Mouse (Mus musculus) adrenal gland, postnatal 25 days (tissue): ENCODE data around the gene Timm10. TPM values are rescaled to one million over a fixed set of nuclear protein-coding genes. Genes with fewer than 3 reads are reported as not detected.
A peak's percentile ranks its signal among the peaks of the same experiment; 100 is the strongest.

Experiments used
- DNase-seq: peaks from one replicate; pipeline ENCODE4 v3.0.0; 2021; ENCODE audit warnings: mixed read lengths
- total RNA-seq: library from RNA; stranded (reverse); gene quantifications from 2 replicates; pipeline ENCODE4 v1.2.3, GENCODE M21; 2021

Timm10 gene
- total RNA-seq, 1 experiment from 2014 or later = 43.8 TPM

DNA sequence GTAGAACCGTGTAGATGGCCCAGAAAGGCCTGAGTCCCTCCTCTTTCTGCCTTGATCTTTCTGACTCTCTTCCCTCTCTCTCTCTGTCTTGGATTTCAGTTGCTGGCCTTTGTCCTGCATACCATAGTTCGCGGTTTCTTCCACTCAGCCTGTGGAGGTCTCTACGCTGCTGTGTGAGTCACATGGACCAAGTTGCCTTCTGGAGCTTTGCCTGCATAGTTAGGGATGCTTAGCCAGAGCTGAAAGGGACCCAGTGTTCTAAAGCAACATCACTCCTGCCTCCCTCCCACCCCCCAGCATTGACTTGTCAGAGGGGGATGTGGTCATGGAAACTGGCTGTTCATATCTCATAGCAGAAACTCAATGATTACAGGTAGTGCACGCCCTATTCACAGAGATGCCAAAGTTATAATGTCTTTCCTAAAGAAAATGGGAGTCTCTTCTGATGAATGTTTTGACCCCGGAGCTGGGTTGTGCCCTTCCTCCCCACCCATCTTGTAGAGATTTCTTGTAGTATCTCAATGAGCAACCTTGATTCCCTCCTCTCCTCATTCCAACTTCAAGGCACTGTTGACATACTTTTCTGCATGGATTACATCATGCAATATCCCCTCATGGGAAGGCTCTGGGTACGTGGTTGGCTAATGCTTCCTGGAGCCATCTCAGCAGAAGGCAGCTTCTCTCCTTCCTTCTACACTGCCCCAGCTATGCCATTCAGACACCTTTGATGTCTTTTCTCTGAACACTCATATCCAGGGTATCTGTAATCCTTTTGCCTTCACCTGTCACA is 33.4 kb downstream of the Timm10 start:
- DNase-seq = no peak

DNA sequence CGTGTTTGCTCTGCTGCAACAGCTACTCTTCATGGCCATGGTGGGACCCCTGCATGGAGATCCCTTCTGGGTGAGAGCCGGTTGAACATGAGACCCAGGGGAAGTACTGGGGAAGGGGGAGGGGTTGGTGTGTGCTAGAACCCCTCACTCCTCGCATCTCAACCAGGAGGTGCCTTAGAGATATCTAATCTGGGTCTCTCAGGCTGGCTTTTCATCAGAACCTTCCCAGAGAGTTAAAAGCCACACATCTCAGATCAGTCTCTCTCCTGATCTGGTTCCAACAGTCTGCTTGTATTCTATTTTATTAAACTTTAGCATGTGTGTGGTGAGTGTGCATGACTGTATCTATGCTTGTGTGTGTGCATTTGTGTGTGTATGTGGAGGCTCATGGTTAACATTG is 34.6 kb downstream of the Timm10 start:
- DNase-seq = no peak

DNA sequence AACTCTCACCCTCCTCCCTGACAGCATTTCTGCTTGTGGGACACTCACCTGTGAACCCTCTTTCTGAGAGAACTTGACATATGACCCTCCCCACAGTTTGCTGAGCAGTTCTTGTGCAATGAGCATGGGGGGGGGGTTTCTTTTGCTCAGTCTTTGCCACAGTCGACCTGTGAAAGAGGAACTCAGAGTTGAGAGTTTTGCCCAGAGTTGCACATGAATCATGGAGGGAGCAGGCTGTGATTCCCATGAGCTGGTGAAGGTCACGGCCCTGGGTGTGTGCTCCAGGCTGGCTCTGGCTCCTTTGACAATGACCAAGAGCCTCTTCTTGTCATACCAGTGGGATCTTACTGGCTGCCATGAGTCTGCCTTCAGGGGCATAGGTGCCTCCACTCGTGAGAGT is 35.4 kb downstream of the Timm10 start:
- peak; percentile 49 for DNase-seq

DNA sequence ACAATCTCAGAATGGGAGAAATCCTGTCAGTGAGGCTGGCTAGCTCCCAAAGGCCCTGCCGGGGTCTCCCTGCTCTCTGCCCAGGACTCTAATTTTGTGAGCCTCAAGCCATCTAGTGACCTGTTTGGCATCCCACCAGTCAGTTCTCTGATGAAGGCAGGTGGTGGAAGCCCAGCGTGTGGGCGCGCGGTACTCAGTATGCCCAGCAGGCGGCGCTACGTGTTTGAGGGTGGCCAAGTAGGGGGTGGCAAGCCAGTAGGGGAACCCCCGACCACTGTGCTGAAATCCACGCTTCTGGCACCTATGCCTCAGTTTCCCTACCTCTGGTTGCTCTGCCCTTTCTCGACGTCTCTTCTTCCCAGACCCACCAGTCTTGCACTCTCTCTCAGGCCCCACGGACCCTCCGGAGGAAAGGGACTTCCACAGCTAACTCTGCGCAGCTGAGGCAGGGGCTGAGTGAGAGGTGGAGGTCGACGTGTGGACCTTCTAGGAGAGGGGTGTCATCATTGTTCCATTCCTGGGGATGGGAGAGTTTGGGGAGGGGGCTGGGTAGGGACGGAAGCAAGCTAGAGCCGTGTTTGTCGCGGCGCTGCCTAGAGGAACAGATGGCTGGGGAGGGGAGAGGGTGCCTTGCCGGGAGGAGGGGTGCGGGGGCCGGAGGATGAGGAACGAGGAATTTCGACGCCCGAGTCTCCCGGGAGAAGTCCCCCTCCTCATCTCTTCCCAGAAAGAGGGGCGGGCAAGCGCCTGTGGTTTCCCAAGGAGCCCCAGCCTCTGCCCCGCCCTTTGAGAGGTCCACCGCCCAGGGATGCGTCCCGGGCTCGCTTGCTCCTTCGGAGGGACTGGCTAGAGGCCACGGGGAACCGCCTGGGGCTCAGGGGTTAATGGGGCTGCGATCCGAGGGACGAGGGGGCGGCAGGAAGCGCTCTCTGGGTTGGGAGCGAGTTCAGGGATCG is 39.1 kb downstream of the Timm10 start:
- DNase-seq = peak; percentile 53

DNA sequence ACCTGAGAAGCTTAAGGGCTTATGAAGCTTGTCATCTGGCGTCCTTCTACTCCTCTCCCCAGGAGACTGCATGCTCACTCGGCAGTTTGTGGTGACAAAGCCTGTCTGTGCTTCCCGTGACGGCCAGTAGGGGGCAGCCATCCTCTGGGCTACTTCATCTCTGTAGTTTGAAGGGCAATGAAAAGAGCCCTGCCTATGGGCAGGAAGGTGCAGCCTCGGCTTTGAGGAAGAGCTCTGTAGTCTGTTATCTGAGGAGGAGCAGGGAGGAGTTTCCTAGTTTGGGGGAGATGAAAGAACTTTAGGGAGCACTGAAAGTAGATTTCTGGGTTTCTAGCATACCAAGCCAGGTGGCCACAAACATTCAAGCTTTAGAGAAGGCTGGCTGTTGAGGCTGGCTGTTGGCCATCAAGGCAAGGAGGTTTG is 41.7 kb downstream of the Timm10 start:
- DNase-seq = peak; percentile 56

DNA sequence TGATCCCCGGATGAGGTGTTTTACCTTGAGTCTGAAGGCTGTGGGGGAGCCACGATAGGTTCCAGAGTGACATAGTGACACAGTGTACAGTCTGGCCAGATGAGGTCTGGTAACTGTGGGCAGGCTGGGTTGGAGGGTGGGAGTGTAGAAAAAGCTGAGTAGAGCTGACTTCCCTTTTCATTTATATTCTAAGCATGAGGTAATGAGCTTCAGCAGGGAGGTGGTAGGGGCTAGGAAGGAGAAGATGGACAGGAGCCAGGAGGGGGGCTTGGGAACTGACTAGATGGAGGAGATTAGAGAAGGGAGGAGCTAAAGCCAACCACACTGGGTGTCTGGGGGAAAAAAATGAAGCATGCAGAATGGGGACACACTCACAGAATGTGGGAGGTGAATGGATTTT is 42.2 kb downstream of the Timm10 start:
- no peak for DNase-seq

DNA sequence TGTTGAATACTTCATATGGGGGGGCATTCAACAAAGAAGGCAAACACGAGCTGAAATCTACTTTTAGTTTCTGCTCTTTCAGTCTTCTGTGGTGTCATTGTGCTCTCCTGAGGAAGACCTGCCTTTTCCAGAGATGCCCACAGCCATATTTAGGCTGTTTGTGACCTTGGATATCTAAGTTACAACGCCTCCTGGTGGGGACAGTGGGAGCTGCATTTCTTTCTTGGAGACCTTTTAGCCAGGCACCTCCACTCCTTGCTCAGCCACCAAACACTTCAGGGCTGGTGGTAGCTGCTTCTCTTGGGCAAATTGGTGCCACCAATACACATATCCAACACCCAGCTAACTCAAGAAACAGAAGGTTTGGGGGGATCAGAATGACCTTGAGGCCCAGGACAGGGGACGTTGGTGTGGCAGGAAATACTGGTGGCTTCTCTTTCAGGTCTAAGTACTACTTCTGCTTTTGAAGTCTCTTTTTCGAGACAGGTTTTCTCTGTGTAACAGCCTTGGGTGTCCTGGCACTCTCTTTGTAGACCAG is 43.9 kb downstream of the Timm10 start:
- DNase-seq = no peak

DNA sequence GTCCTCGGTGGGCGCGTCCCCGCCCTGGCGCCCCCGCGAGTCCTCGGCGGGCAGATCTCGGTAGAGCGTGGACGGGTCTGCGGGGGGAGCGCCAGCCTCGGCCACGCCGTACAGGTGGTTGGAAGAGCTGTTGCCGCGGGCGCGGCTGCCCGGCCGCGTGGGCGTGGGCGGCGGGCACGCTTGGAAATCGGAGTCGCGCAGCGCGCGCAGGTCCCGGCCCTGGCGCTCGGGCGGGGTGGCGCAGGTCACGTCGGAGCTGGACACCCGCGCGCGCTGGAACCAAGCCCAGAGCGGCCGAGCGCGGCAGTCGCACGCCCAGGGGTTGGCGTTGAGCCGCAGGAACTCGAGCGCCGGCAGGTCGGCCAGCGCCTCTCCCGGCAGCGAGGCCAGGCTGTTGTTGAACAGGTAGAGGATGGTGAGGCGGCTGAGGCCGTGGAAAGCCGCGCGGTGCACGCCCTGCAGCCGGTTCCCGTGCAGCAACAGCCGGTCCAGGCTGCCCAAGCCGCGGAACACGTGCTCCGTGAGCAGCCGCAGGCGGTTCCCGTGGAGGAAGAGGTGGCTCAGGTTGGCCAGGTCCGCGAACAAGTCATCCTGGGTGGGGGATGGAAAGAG is 45.4 kb downstream of the Timm10 start:
- DNase-seq = peak; percentile 78

DNA sequence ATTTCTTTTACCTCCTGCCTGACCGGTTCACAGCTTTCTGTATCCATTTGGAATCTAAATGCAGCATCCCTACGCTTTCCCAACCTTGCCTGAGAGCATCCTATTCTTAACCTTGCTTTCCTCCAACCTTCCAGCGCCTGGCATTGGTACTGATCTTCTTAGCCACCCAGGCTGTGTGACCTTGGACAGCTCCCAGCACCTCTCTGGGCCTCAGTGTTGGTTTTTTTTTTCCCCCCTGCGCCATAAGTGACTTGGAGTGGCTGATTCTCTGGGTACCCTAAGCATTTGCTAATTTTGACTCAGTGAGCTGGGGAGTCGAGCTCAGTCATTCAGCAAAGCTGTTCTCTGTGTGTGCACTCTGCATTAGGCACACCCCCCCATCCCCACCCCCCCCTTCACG is 49.0 kb downstream of the Timm10 start:
- no peak for DNase-seq

Other genes starting within 250 kb of the Timm10 start
- gene Ctnnd1, start 176.2 kb upstream of the Timm10 start, total RNA-seq = 130 and 154 TPM in 2 replicates
- gene Btbd18, start 167.9 kb upstream of the Timm10 start, total RNA-seq = 0.18 and 0.38 TPM in 2 replicates
- 36.4 and 54.0 TPM in 2 replicates for gene Selenoh, start 156.2 kb upstream of the Timm10 start, total RNA-seq
- gene Gm28635, start 149.0 kb upstream of the Timm10 start, total RNA-seq = not detected in 2 replicates
- 23.0 and 26.8 TPM in 2 replicates for gene Med19, start 148.6 kb upstream of the Timm10 start, total RNA-seq
- gene Tmx2, start 147.9 kb upstream of the Timm10 start, total RNA-seq = 137 and 147 TPM in 2 replicates
- 62.3 and 62.9 TPM in 2 replicates for gene Zdhhc5, start 111.8 kb upstream of the Timm10 start, total RNA-seq
- 12.3 and 13.9 TPM in 2 replicates for gene Clp1, start 99.6 kb upstream of the Timm10 start, total RNA-seq
- gene Ypel4, start 92.9 kb upstream of the Timm10 start, total RNA-seq = 8.5 and 9.3 TPM in 2 replicates
- 3.9 and 4.2 TPM in 2 replicates for gene Gm19426, start 83.3 kb upstream of the Timm10 start, total RNA-seq
- gene Serping1, start 51.6 kb upstream of the Timm10 start, total RNA-seq = 31.8 and 33.5 TPM in 2 replicates
- 16.9 and 19.9 TPM in 2 replicates for gene Ube2l6, start 28.2 kb upstream of the Timm10 start, total RNA-seq
- not detected in 2 replicates for gene Smtnl1, start 4.3 kb upstream of the Timm10 start, total RNA-seq
- 2.4 and 4.3 TPM in 2 replicates for gene Slc43a1, start 11.9 kb downstream of the Timm10 start, total RNA-seq
- 1.2 TPM in 2 replicates for gene Rtn4rl2, start 59.7 kb downstream of the Timm10 start, total RNA-seq
- 54.7 and 55.7 TPM in 2 replicates for gene Slc43a3, start 109.6 kb downstream of the Timm10 start, total RNA-seq
- gene Prg2, start 153.5 kb downstream of the Timm10 start, total RNA-seq = not detected in 2 replicates
- gene Prg3, start 161.2 kb downstream of the Timm10 start, total RNA-seq = not detected in 2 replicates
- 132 and 136 TPM in 2 replicates for gene Ssrp1, start 210.2 kb downstream of the Timm10 start, total RNA-seq
- 0.76 and 2.2 TPM in 2 replicates for gene P2rx3, start 210.5 kb downstream of the Timm10 start, total RNA-seq
- 80.1 and 137 TPM in 2 replicates for gene Tnks1bp1, start 221.0 kb downstream of the Timm10 start, total RNA-seq